Mouse (Mus musculus) MEL (cell line): Measurements from ENCODE around the gene Slc39a9. TPM values are rescaled to one million over a fixed set of nuclear protein-coding genes. Genes with fewer than 3 reads are reported as not detected.

Experiments used
- DNase-seq: peaks from one replicate; pipeline ENCODE4 v3.0.0; 2011; ENCODE audit warnings: low read depth, low spot score
- H3K27ac ChIP-seq: 2 replicates; pipeline ENCODE4 v1.5.1; 2012; ENCODE audit warnings: low read depth, mild to moderate bottlenecking, control low read depth, low read length, moderate library complexity; ENCODE audit not compliant: control insufficient read depth
- H3K27me3 ChIP-seq, 2 experiments: fragments of 150-350 bp in 1 of 2; sonication (generic) in 1 of 2; 2 replicates each; pipeline ENCODE4 v1.6.1; 2012; ENCODE audit warnings: low read length in 2 of 2, mild to moderate bottlenecking in 2 of 2, improper control_type of control experiment in 1 of 2, moderate library complexity in 1 of 2; ENCODE audit not compliant: insufficient read depth in 2 of 2, control insufficient read depth in 1 of 2
- H3K36me3 ChIP-seq, 2 experiments: 2 replicates each; pipeline ENCODE4 v1.6.1; 2012 to 2014; ENCODE audit warnings: low read length in 2 of 2, improper control_type of control experiment in 1 of 2, inconsistent platforms in 1 of 2, mild to moderate bottlenecking in 1 of 2; ENCODE audit not compliant: insufficient read depth in 2 of 2, control insufficient read depth in 1 of 2
- H3K4me1 ChIP-seq, 2 experiments: fragments of 150-350 bp in 1 of 2; sonication (generic) in 1 of 2; 2 replicates each; pipeline ENCODE4 v1.6.1; 2012; ENCODE audit warnings: low read length in 2 of 2, improper control_type of control experiment in 1 of 2, mild to moderate bottlenecking in 1 of 2; ENCODE audit not compliant: insufficient read depth in 2 of 2, control insufficient read depth in 1 of 2
- H3K4me3 ChIP-seq, 2 experiments: fragments of 150-350 bp in 1 of 2; sonication (generic) in 1 of 2; 2 replicates each; pipeline ENCODE4 v1.5.1; 2012; ENCODE audit warnings: low read depth in 2 of 2, low read length in 2 of 2, mild to moderate bottlenecking in 2 of 2, moderate library complexity in 2 of 2, control low read depth in 1 of 2, improper control_type of control experiment in 1 of 2; ENCODE audit not compliant: control insufficient read depth in 1 of 2, insufficient read depth in 1 of 2
- H3K79me2 ChIP-seq: 2 replicates; pipeline ENCODE4 v1.6.1; 2012; ENCODE audit warnings: mild to moderate bottlenecking, low read length, moderate library complexity; ENCODE audit not compliant: control insufficient read depth, poor library complexity, insufficient read depth
- H3K9ac ChIP-seq: 2 replicates; pipeline ENCODE4 v1.6.1; 2012; ENCODE audit warnings: low read depth, mild to moderate bottlenecking, control low read depth, low read length, moderate library complexity; ENCODE audit not compliant: control insufficient read depth, poor library complexity, severe bottlenecking
- H3K9me3 ChIP-seq: fragments of 150-350 bp; sonication (generic); replicated peaks from 2 replicates; pipeline ENCODE4 v1.6.1; 2012; ENCODE audit warnings: mild to moderate bottlenecking, low read length, improper control_type of control experiment, moderate library complexity; ENCODE audit not compliant: insufficient read depth
- BHLHE40 ChIP-seq: IDR thresholded peaks from 2 replicates; pipeline ENCODE4 v1.6.1; 2012; ENCODE audit warnings: low read depth, mild to moderate bottlenecking, inconsistent platforms, low read length, improper control_type of control experiment, borderline replicate concordance
- CTCF ChIP-seq, 3 experiments: IDR thresholded peaks in 2 of 3; conservative IDR thresholded peaks in 1 of 3; 2 replicates each; pipeline ENCODE4 v1.5.1; 2011 to 2012; ENCODE audit warnings: low read length in 3 of 3, low read depth in 2 of 3, mild to moderate bottlenecking in 2 of 3, improper control_type of control experiment in 1 of 3, inconsistent platforms in 1 of 3, mixed read lengths in 1 of 3, moderate library complexity in 1 of 3; ENCODE audit not compliant: control insufficient read depth in 1 of 3, insufficient read depth in 1 of 3, poor library complexity in 1 of 3, severe bottlenecking in 1 of 3
- JUND ChIP-seq: IDR thresholded peaks from 2 replicates; pipeline ENCODE4 v1.6.1; 2011; ENCODE audit warnings: low read depth, mild to moderate bottlenecking, improper control_type of control experiment, low read length
- MAX ChIP-seq: IDR thresholded peaks from 2 replicates; pipeline ENCODE4 v1.6.1; 2011; ENCODE audit warnings: low read length, improper control_type of control experiment
- MXI1 ChIP-seq: IDR thresholded peaks from 2 replicates; pipeline ENCODE4 v1.6.1; 2011; ENCODE audit warnings: mild to moderate bottlenecking, low read depth, low read length, improper control_type of control experiment
- RAD21 ChIP-seq: IDR thresholded peaks from 2 replicates; pipeline ENCODE4 v1.6.1; 2011; ENCODE audit warnings: mild to moderate bottlenecking, low read depth, low read length, improper control_type of control experiment
- SMC3 ChIP-seq: IDR thresholded peaks from 2 replicates; pipeline ENCODE4 v1.6.1; 2011; ENCODE audit warnings: low read depth, low read length, improper control_type of control experiment
- polyA plus RNA-seq, 2 experiments: library from polyadenylated mRNA; stranded (reverse) in 1 of 2; unstranded in 1 of 2; fragments of >175 nt in 1 of 2; fragments of >200 nt in 1 of 2; gene quantifications; 2 replicates each; pipeline versions ENCODE4 v1.2.1 to v1.2.4; 2012; ENCODE audit warnings: low replicate concordance in 2 of 2, low read depth in 1 of 2; ENCODE audit not compliant: insufficient read length in 2 of 2, insufficient read depth in 1 of 2, missing spikeins in 1 of 2
- total RNA-seq: library from RNA; depleted of rRNA; stranded (reverse); fragments of 300-350 nt; gene quantifications from 2 replicates; pipeline ENCODE4 v1.2.3, GENCODE M21; 2012; rRNA removed

Slc39a9 gene
- total and polyA plus RNA-seq, 3 experiments: 13.1 to 34.4 TPM; not detected in 1

DNA sequence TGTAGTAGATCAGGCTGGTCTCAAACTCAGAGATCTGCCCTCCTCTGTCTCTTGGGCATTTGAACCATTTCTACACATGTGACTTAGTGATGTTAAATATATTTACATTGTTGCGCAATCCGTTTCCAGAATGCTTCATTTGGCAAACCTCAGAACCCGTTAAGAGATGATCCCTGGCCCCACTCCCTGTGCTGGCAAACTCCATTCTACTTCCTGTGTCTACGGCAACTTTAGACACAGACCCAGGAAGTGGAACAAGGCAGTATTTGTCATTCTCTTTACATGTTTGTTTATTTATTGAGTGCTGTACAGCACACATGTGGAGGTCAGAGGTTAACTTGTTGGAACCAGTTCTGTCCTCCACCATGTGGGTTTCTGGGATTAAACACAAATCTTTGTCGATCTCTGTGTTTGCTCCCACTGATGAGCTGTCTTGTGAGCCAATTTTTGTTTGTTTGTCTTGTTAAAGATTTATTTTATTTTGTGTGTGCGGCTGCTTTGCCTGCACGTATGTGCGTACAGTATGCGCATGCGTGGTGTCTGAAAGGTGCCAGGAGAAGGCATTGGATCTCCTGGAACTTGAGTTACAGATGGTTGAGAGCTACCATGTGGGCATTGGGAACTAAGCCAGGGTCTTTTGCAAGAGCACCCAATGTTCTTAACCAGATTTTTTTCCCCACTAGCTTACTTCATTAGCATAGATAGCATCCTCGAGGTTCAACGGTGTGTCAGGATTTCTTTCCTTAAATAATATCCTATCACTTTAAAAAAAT is 86.3 kb downstream of the Slc39a9 start:
- Histone ChIP-seq H3K4me3 (no peak overlapping the region), H3K27ac (no peak overlapping the region), H3K36me3 (peaks cover 0 to 3% of the 10 kb centered on the region in 2 experiments; a peak in 2 of 4 replicates), H3K9me3 (no peaks in the 10 kb centered on the region), H3K4me1 (peaks cover 3 to 6% of the 10 kb centered on the region in 2 experiments; a peak in 3 of 4 replicates), H3K27me3 (no peaks in the 10 kb centered on the region), H3K79me2 (no peaks in the 10 kb centered on the region), H3K9ac (no peak overlapping the region)
- no peak for DNase-seq
- TF ChIP-seq JUND (no peak), MXI1 (no peak)

DNA sequence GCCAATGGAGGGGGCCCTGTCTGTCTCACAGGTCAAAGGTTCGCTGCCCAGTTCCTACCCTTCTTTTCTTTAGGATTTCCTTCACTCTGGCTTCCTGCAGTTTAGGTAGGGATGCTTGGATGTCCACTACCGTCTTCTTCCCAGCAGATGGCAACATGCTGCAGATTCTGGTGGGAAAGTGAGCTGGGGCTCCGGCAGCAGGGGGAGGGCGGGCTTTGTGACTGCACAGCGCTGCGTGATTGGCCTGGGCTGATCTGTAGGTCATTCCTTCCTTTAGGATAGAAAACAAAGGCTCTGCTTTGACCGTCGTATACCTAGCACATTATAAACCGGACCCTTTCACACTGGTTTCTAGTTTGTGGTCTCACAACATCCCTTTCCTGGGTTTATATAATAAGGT is 86.9 kb downstream of the Slc39a9 start:
- no peaks in the 10 kb centered on the region for H3K79me2 ChIP-seq
- TF ChIP-seq BHLHE40 (no peak), SMC3 (peak; percentile 49), CTCF (IDR thresholded peaks at IDR 0.05 in 2 of 3, conservative IDR thresholded peaks at IDR 0.05 in 1 of 3; ENCODE audit: control insufficient read depth in 1 of 3, insufficient read depth in 1 of 3, low read depth in 2 of 3, low read length in 3 of 3, poor library complexity in 1 of 3, severe bottlenecking in 1 of 3) (peak in 2 of 3 experiments; percentile 39 to 43; a peak in 4 of 6 replicates), MAX (no peak), RAD21 (peak; percentile 22)
- peaks cover 7 to 12% of the 10 kb centered on the region in 2 experiments for H3K4me1 ChIP-seq
- no peak overlapping the region for H3K4me3 ChIP-seq
- DNase-seq: no peak
- H3K27me3 ChIP-seq: no peaks in the 10 kb centered on the region
- H3K36me3 ChIP-seq: peaks cover 0 to 9% of the 10 kb centered on the region in 2 experiments; a peak in 2 of 4 replicates
- no peak overlapping the region for H3K9ac ChIP-seq
- H3K9me3 ChIP-seq: no peaks in the 10 kb centered on the region
- H3K27ac ChIP-seq: no peak overlapping the region

Other genes with a start within 250 kb of the Slc39a9 start
- 8.1 and 9.0 TPM in 2 replicates for gene Dcaf5, start 207.3 kb upstream of the Slc39a9 start, total RNA-seq
- 10 to 100 TPM in 1 of 2 experiments, not detected in 1; 15.6 TPM for gene Dcaf5, start 207.3 kb upstream of the Slc39a9 start, polyA plus RNA-seq
- 8.5 and 9.6 TPM in 2 replicates for gene Exd2, start 180.8 kb upstream of the Slc39a9 start, total RNA-seq
- gene Exd2, start 180.8 kb upstream of the Slc39a9 start, polyA plus RNA-seq: 10 to 100 TPM in 1 of 2 experiments, not detected in 1; 12.8 TPM
- not detected in 2 replicates for gene Galnt16, start 125.6 kb upstream of the Slc39a9 start, total RNA-seq
- gene Galnt16, start 125.6 kb upstream of the Slc39a9 start, polyA plus RNA-seq: under 1 TPM in 1 of 2 experiments, not detected in 1; 0.08 TPM
- 343 and 401 TPM in 2 replicates for gene Erh, start 458 bp downstream of the Slc39a9 start, total RNA-seq
- 100 to 1,000 TPM in 1 of 2 experiments, not detected in 1; 299 TPM for gene Erh, start 458 bp downstream of the Slc39a9 start, polyA plus RNA-seq
- gene Plekhd1, start 48.7 kb downstream of the Slc39a9 start, total RNA-seq: not detected in 2 replicates
- under 1 TPM in 1 of 2 experiments, not detected in 1; 0.04 TPM for gene Plekhd1, start 48.7 kb downstream of the Slc39a9 start, polyA plus RNA-seq
- gene Ccdc177, start 116.8 kb downstream of the Slc39a9 start, total RNA-seq: not detected in 2 replicates
- not detected for gene Ccdc177, start 116.8 kb downstream of the Slc39a9 start, polyA plus RNA-seq
- 12.2 and 13.0 TPM in 2 replicates for gene Susd6, start 146.6 kb downstream of the Slc39a9 start, total RNA-seq
- gene Susd6, start 146.6 kb downstream of the Slc39a9 start, polyA plus RNA-seq: 10 to 100 TPM in 1 of 2 experiments, not detected in 1; 22.4 TPM